Mouse (Mus musculus) mesoderm, embryonic 11.5 days (tissue): ENCODE results near the gene Magoh.

Experiments used
- DNase-seq: peaks from one replicate; pipeline ENCODE4 v3.0.0-alpha.2; 2012; ENCODE audit warnings: low read depth, low spot score

Gene Magoh

GRCm38 (mm10) chr4:107879254-107880050, at the start of gene Magoh:
Gene Magoh (plus strand): TSS chr4:107879755.
- DNase-seq: peak; percentile 96

DNA sequence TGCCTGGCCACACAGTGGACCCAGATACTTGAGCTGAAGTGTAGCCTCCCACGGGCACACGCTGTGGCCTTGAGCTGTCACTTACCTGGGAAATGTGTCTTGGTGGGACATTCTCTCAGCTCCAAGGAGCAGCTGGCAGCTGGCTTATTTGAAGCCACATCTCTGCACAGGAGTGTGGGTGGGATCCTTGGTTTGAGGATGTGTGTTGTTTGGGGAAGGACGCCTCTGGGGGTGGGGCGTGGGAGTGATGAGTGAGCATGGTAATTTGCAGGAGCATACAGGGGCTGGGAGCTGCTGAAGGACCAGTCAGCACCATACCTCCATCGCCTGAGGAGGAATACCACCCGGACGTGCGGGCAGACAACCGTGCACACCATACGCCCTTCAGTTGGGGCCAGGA, 49.4 kb upstream of the Magoh start:
- DNase-seq: no peak

GRCm38 (mm10) chr4:107830821-107831221, 48.7 kb upstream of the Magoh start:
- DNase-seq: peak; percentile 80

- DNase-seq: no peak
Measured at GRCm38 (mm10) chr4:107831678-107832077, 47.9 kb upstream of the Magoh start.

DNA sequence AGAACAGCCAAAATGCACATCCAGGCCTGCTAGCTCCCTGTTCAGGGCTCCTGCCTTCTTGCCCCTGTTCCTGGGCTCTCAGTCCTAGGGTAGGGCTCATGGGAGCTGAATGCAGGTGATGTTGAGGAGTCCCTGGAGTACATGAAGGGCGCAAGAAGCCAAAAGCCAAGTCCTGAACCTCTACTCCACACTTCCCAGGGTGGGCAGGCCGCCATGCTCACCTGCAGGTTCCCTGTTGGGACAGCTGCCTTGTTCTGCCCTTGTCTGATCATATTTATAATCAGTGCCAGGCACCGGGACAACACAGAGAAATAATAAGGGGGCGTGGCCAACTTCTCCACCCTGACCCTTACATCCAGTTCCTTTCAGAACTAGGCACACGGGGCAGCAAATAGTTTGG, 46.0 kb upstream of the Magoh start:
- no peak for DNase-seq

- no peak for DNase-seq
Measured at GRCm38 (mm10) chr4:107834643-107835314, 44.8 kb upstream of the Magoh start.

- DNase-seq: peak; percentile 35
Measured at GRCm38 (mm10) chr4:107835508-107835909, 44.0 kb upstream of the Magoh start.

DNA sequence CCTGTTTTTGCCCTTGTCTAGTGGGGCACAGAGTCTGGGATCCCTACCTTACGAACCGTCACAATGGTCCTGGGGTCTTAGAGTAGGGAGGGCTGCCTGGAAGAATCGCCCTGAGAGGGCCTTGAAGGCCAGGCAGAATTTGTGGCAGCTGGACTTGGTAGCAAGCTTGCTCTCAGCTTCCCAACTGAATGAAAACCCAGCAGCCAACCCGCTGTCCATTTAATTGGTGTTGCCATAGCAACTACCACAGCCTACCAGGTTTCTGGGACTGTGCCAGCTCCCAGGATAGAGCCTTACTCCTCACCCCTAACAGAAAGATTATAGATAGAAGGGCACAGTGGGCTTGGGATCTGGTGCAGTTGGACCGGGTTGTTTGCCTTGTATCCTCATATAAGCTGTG, 42.8 kb upstream of the Magoh start:
- peak; percentile 67 for DNase-seq

- DNase-seq: no peak
Measured at GRCm38 (mm10) chr4:107837910-107838309, 41.6 kb upstream of the Magoh start.

- DNase-seq: no peak
Measured at GRCm38 (mm10) chr4:107843687-107844086, 35.9 kb upstream of the Magoh start.

DNA sequence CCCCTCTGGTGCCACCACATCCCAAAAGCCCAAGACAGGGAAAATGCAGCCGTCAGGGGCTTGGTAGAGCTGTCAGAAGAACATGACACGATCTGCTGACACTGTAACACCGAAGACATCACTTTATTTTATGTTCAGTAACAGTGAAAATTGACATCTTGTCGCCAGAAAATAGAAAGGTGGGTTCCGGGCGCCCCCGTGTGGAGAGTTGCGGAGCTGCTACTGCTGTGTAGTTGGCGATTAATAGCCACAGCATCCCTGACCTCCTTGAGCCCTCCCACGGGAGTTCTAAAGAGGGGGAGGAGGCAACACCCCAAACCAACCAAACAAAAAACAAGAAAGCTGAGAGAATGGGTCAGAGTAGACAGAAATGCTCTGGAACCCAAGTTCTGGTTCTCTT, 34.6 kb upstream of the Magoh start:
- peak; percentile 75 for DNase-seq

DNA sequence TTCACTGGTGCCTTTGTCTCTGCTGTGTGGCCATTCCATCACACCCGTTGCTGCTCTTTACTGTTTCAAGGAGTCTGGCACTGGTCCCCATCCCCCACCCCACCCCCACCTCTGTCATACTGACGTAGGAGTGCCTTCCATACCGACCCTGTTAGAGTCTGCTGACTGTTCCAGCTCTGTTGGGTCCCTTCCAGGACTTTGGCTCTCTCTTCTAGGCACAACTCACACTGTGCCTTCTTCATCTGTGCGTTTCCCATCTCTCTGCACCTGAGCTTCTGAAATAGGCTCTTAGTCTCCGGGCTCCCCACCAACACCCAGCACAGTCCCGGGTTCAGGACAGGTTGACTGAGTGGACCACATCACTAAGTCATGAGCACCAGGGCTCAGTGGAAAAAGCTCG, 32.8 kb upstream of the Magoh start:
- no peak for DNase-seq

DNA sequence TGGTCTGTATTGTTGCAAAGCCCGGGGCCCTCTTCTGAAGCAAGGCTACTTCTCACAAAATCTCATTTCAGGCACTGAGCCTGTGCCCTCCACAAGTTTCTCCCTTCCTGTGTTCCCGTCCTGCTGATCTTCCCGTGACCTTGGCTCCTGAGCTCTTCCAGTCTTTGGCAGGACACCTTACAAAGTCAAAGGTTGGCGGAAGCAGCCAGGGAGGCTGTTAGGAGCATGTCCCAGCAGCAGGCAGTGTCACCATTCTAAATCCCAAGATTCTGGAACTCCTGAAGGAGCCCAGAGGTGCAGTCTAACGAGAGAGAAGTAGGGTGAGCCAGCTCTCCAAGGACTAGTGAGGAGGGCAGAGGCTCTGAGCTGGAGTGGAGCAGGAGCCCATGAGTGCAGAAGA, 31.0 kb upstream of the Magoh start:
- no peak for DNase-seq

- no peak for DNase-seq
Measured at GRCm38 (mm10) chr4:107849621-107850020, 29.9 kb upstream of the Magoh start.

GRCm38 (mm10) chr4:107850091-107850490, 29.5 kb upstream of the Magoh start:
- DNase-seq: no peak

- DNase-seq: no peak
Measured at GRCm38 (mm10) chr4:107853333-107853732, 26.2 kb upstream of the Magoh start.

DNA sequence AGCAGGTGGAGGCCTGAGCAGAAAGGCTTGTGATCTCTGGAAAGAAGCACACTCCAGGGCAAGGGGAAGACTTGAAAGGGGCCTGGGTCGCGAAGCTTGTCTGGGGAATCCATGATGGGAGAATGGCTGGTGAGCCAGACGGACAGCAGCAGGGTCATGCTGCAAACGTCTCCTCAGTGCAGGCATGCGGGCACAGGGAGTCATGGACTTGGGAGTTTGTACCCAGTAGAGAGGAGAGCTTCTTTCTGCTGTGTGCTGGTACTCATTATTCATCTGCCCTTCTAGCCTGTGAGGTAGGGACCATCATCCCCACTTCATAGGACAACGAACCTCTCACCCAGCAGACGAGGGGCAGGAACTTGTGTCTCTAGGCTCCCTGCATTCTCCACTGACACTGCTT, 25.7 kb upstream of the Magoh start:
- no peak for DNase-seq

DNA sequence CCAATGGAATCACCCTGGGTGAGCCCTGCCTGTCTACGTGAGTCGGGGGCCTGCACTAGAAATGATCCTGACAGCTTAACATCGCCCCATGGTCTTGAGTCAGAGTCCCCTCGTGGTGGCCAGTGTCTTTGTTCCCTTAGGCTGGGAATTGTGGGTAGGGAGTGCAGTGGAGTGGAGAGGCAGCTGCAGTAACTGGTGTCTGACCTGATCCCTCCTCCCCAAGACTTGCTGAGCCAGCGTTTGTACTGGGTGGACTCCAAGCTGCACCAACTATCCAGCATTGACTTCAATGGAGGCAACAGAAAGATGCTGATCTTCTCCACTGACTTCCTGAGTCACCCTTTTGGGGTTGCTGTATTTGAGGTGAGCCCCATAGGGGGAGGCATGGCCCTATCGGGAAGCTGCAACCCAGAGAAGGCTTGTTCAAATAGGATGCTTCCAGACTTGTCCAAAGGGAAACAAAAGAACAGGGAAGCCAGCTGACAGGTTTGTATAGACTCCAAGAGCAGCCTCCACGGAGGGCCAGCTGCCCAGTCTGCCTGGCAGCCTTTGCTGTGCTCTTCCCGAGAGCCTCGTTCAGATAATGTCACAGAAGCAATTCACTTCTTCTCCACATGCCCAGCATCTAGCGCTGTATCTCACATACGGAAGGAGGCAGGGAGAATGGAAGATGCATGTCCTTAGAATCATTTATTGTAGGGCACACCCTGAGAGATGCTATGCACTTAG, 22.4 kb upstream of the Magoh start:
- no peak for DNase-seq

GRCm38 (mm10) chr4:107858995-107859394, 20.6 kb upstream of the Magoh start:
- no peak for DNase-seq

- no peak for DNase-seq
Measured at GRCm38 (mm10) chr4:107864866-107865265, 14.7 kb upstream of the Magoh start.

DNA sequence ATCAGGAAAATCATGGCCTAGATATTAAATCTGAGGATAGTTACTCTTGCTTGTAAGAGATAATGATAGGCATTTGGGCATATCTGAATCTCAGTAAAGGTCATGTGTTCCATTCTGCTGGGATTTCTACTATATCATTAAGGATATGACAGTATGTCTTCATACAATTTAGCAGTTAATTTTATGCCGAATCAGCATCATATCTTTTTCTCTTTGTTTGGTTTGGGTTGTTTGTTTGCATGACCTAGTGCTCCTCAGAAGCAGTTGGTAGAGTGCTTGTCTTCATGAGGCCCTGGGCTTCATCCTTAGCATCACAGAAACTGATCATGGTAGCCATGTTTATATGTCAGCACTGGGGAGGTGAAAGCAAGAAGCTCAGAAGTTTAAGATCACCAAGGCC, 2.1 kb downstream of the Magoh start:
- no peak for DNase-seq

DNA sequence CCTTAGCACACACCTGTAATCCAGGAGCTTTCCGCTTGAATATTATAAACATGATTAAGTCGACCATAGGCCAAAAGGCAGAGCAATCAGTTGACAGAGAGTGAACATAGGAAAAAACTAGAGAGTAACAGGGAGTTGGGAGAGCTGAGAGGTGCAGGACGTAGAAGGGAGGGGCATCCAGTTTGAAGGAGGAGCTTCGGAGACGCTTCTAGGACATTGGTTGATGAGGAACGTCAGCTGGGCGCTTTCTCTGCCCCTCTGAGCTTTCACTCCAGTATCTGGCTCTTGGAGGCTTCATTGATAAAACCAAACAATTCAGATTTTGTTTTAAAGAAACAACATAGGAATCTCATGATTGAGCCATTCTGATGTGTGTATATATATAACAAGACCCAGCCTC, 6.8 kb downstream of the Magoh start:
- no peak for DNase-seq

DNA sequence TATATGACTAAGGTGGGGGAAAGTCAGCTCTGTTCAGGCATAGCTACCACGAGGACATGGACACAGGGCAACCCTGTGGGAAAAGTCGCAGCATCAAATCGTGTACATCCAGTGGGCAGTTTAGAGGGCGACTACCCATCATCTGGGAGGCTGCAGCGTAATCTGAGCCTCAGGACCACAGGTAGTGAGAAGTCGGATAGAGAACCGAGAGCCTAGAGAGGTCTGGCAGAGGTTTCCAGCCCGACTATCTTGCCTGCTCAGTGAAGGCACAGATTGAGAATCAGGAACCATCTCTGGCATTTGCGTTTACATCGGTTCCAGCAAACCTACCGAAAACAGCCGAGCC, 9.8 kb downstream of the Magoh start:
- no peak for DNase-seq
